Mouse (Mus musculus): Measurements from ENCODE around the gene Ttyh2. TPM values are rescaled to one million over a fixed set of nuclear protein-coding genes. Genes with fewer than 3 reads are reported as not detected.

Ttyh2 gene
- polyA plus RNA-seq, 1 experiment from 2014 or later = 41.1 TPM

GRCm38 (mm10) chr11:114638647-114639290 lies 36.5 kb upstream of the Ttyh2 start:
- ATAC-seq (ENCODE audit: low read depth) (no peak), DNase-seq (ENCODE audit: low spot score) (no peak)
- no peak overlapping the region for H3K9ac ChIP-seq (ENCODE audit: low read depth, low read length)
- peaks cover 9% of the 10 kb centered on the region for H3K27me3 ChIP-seq (replicated peaks; ENCODE audit: control insufficient read depth, insufficient read depth, low read length)
- no peak overlapping the region for H3K27ac ChIP-seq (replicated peaks; ENCODE audit: low read depth, low read length)
- no peak overlapping the region for H3K4me2 ChIP-seq (ENCODE audit: low read depth, low read length)
- H3K4me1 ChIP-seq (ENCODE audit: control insufficient read depth, insufficient read depth, low read length) = peaks cover 6% of the 10 kb centered on the region; the same call in 1 of the 2 replicates
- H3K9me3 ChIP-seq (ENCODE audit: control insufficient read depth, low read length) = no peaks in the 10 kb centered on the region
- 50% methylated on average over 10 of the region's 10 CpGs for WGBS
- H3K4me3 ChIP-seq (ENCODE audit: low read depth, low read length) = no peak overlapping the region
- H3K36me3 ChIP-seq (ENCODE audit: control insufficient read depth, insufficient read depth, low read length) = no peaks in the 10 kb centered on the region

GRCm38 (mm10) chr11:114639681-114640103 lies 35.5 kb upstream of the Ttyh2 start:
- Histone ChIP-seq H3K4me2 (ENCODE audit: low read depth, low read length) (peak overlapping the region; percentile 25; the same call in 1 of the 2 replicates), H3K9ac (ENCODE audit: low read depth, low read length) (0 out of 2 replicates have a peak overlapping the region, but pooled peaks have one; percentile 11)

GRCm38 (mm10) chr11:114640658-114641057 lies 34.6 kb upstream of the Ttyh2 start:
- no peak for ATAC-seq (ENCODE audit: low read depth)
- Histone ChIP-seq H3K36me3 (ENCODE audit: control insufficient read depth, insufficient read depth, low read length) (no peaks in the 10 kb centered on the region), H3K4me1 (ENCODE audit: control insufficient read depth, insufficient read depth, low read length) (peaks cover 6% of the 10 kb centered on the region; the same call in 1 of the 2 replicates), H3K9me3 (ENCODE audit: control insufficient read depth, low read length) (no peaks in the 10 kb centered on the region), H3K27me3 (replicated peaks; ENCODE audit: control insufficient read depth, insufficient read depth, low read length) (peaks cover 9% of the 10 kb centered on the region), H3K4me3 (ENCODE audit: low read depth, low read length) (no peak overlapping the region), H3K27ac (replicated peaks; ENCODE audit: low read depth, low read length) (no peak overlapping the region), H3K4me2 (ENCODE audit: low read depth, low read length) (no peak overlapping the region), H3K9ac (ENCODE audit: low read depth, low read length) (no peak overlapping the region)
- DNase-seq (ENCODE audit: low spot score) = no peak
- 50% methylated on average over 6 of the region's 6 CpGs for WGBS

More at GRCm38 (mm10) chr11:114639681-114640103, 35.5 kb upstream of the Ttyh2 start:
- H3K27ac ChIP-seq (replicated peaks; ENCODE audit: low read depth, low read length) = no peak overlapping the region
- no peak overlapping the region for H3K4me3 ChIP-seq (ENCODE audit: low read depth, low read length)
- ATAC-seq (ENCODE audit: low read depth) = no peak
- no peaks in the 10 kb centered on the region for H3K9me3 ChIP-seq (ENCODE audit: control insufficient read depth, low read length)
- WGBS = 6% methylated on average over 19 of the region's 19 CpGs
- H3K36me3 ChIP-seq (ENCODE audit: control insufficient read depth, insufficient read depth, low read length) = no peaks in the 10 kb centered on the region
- no peak for DNase-seq (ENCODE audit: low spot score)
- peaks cover 6% of the 10 kb centered on the region; the same call in 1 of the 2 replicates for H3K4me1 ChIP-seq (ENCODE audit: control insufficient read depth, insufficient read depth, low read length)
- peaks cover 9% of the 10 kb centered on the region for H3K27me3 ChIP-seq (replicated peaks; ENCODE audit: control insufficient read depth, insufficient read depth, low read length)

- no peak overlapping the region for H3K27ac ChIP-seq (replicated peaks; ENCODE audit: low read depth, low read length)
- ATAC-seq (ENCODE audit: low read depth) = no peak
- no peaks in the 10 kb centered on the region for H3K9me3 ChIP-seq (ENCODE audit: control insufficient read depth, low read length)
- H3K4me1 ChIP-seq (ENCODE audit: control insufficient read depth, insufficient read depth, low read length) = peaks cover 6% of the 10 kb centered on the region; the same call in 1 of the 2 replicates
- peaks cover 9% of the 10 kb centered on the region for H3K27me3 ChIP-seq (replicated peaks; ENCODE audit: control insufficient read depth, insufficient read depth, low read length)
- DNase-seq (ENCODE audit: low spot score) = no peak
- no peak overlapping the region for H3K4me2 ChIP-seq (ENCODE audit: low read depth, low read length)
- H3K36me3 ChIP-seq (ENCODE audit: control insufficient read depth, insufficient read depth, low read length) = no peaks in the 10 kb centered on the region
- 79% methylated on average over 8 of the region's 8 CpGs for WGBS
- no peak overlapping the region for H3K4me3 ChIP-seq (ENCODE audit: low read depth, low read length)
- no peak overlapping the region for H3K9ac ChIP-seq (ENCODE audit: low read depth, low read length)
Observed at GRCm38 (mm10) chr11:114641136-114641535, 34.1 kb upstream of the Ttyh2 start.

GRCm38 (mm10) chr11:114642184-114642583 lies 33.0 kb upstream of the Ttyh2 start:
- Histone ChIP-seq H3K4me2 (ENCODE audit: low read depth, low read length) (no peak overlapping the region), H3K36me3 (ENCODE audit: control insufficient read depth, insufficient read depth, low read length) (no peaks in the 10 kb centered on the region), H3K27ac (replicated peaks; ENCODE audit: low read depth, low read length) (no peak overlapping the region), H3K27me3 (replicated peaks; ENCODE audit: control insufficient read depth, insufficient read depth, low read length) (peaks cover 9% of the 10 kb centered on the region), H3K4me1 (ENCODE audit: control insufficient read depth, insufficient read depth, low read length) (peaks cover 6% of the 10 kb centered on the region; the same call in 1 of the 2 replicates), H3K4me3 (ENCODE audit: low read depth, low read length) (no peak overlapping the region), H3K9ac (ENCODE audit: low read depth, low read length) (no peak overlapping the region), H3K9me3 (ENCODE audit: control insufficient read depth, low read length) (0 out of 2 replicates have a peak, but pooled peaks cover 3% of the 10 kb centered on the region)
- 56% methylated on average over 11 of the region's 12 CpGs for WGBS
- DNase-seq (ENCODE audit: low spot score) (no peak), ATAC-seq (ENCODE audit: low read depth) (no peak)

- ATAC-seq (ENCODE audit: low read depth) (no peak), DNase-seq (ENCODE audit: low spot score) (no peak)
- Histone ChIP-seq H3K27ac (replicated peaks; ENCODE audit: low read depth, low read length) (no peak overlapping the region), H3K4me1 (ENCODE audit: control insufficient read depth, insufficient read depth, low read length) (peaks cover 6% of the 10 kb centered on the region; the same call in 1 of the 2 replicates), H3K9ac (ENCODE audit: low read depth, low read length) (no peak overlapping the region), H3K27me3 (replicated peaks; ENCODE audit: control insufficient read depth, insufficient read depth, low read length) (peaks cover 2% of the 10 kb centered on the region), H3K4me2 (ENCODE audit: low read depth, low read length) (no peak overlapping the region), H3K36me3 (ENCODE audit: control insufficient read depth, insufficient read depth, low read length) (no peaks in the 10 kb centered on the region), H3K9me3 (ENCODE audit: control insufficient read depth, low read length) (0 out of 2 replicates have a peak, but pooled peaks cover 3% of the 10 kb centered on the region), H3K4me3 (ENCODE audit: low read depth, low read length) (no peak overlapping the region)
- WGBS = 70% methylated on average over 11 of the region's 11 CpGs
Observed at GRCm38 (mm10) chr11:114642926-114643325, 32.3 kb upstream of the Ttyh2 start.

- Histone ChIP-seq H3K4me2 (ENCODE audit: low read depth, low read length) (no peak overlapping the region), H3K4me1 (ENCODE audit: control insufficient read depth, insufficient read depth, low read length) (peaks cover 6% of the 10 kb centered on the region; the same call in 1 of the 2 replicates), H3K9ac (ENCODE audit: low read depth, low read length) (no peak overlapping the region), H3K9me3 (ENCODE audit: control insufficient read depth, low read length) (0 out of 2 replicates have a peak, but pooled peaks cover 3% of the 10 kb centered on the region), H3K27ac (replicated peaks; ENCODE audit: low read depth, low read length) (no peak overlapping the region), H3K36me3 (ENCODE audit: control insufficient read depth, insufficient read depth, low read length) (no peaks in the 10 kb centered on the region), H3K4me3 (ENCODE audit: low read depth, low read length) (no peak overlapping the region), H3K27me3 (replicated peaks; ENCODE audit: control insufficient read depth, insufficient read depth, low read length) (no peaks in the 10 kb centered on the region; the same call in 1 of the 2 replicates)
- DNase-seq (ENCODE audit: low spot score) (no peak), ATAC-seq (ENCODE audit: low read depth) (no peak)
- 35% methylated on average over 2 of the region's 2 CpGs for WGBS
Observed at GRCm38 (mm10) chr11:114644122-114644521, 31.1 kb upstream of the Ttyh2 start.

- no peak overlapping the region for H3K27ac ChIP-seq (replicated peaks; ENCODE audit: low read depth, low read length)
- H3K4me3 ChIP-seq (ENCODE audit: low read depth, low read length) = no peak overlapping the region
- H3K36me3 ChIP-seq (ENCODE audit: control insufficient read depth, insufficient read depth, low read length) = no peaks in the 10 kb centered on the region
- DNase-seq (ENCODE audit: low spot score) = no peak
- ATAC-seq (ENCODE audit: low read depth) = no peak
- H3K4me1 ChIP-seq (ENCODE audit: control insufficient read depth, insufficient read depth, low read length) = no peaks in the 10 kb centered on the region
- no peak overlapping the region for H3K9ac ChIP-seq (ENCODE audit: low read depth, low read length)
- H3K4me2 ChIP-seq (ENCODE audit: low read depth, low read length) = no peak overlapping the region
- 73% methylated on average over 4 of the region's 4 CpGs for WGBS
- 0 out of 2 replicates have a peak, but pooled peaks cover 3% of the 10 kb centered on the region for H3K9me3 ChIP-seq (ENCODE audit: control insufficient read depth, low read length)
- no peaks in the 10 kb centered on the region for H3K27me3 ChIP-seq (replicated peaks; ENCODE audit: control insufficient read depth, insufficient read depth, low read length)
Observed at GRCm38 (mm10) chr11:114649510-114649909, 25.7 kb upstream of the Ttyh2 start.

- WGBS = 4% methylated on average over 16 of the region's 16 CpGs
- Histone ChIP-seq H3K9ac (ENCODE audit: low read depth, low read length) (no peak overlapping the region), H3K27me3 (replicated peaks; ENCODE audit: control insufficient read depth, insufficient read depth, low read length) (no peaks in the 10 kb centered on the region), H3K4me1 (ENCODE audit: control insufficient read depth, insufficient read depth, low read length) (no peaks in the 10 kb centered on the region), H3K27ac (replicated peaks; ENCODE audit: low read depth, low read length) (no peak overlapping the region), H3K36me3 (ENCODE audit: control insufficient read depth, insufficient read depth, low read length) (no peaks in the 10 kb centered on the region), H3K4me3 (ENCODE audit: low read depth, low read length) (no peak overlapping the region), H3K4me2 (ENCODE audit: low read depth, low read length) (no peak overlapping the region), H3K9me3 (ENCODE audit: control insufficient read depth, low read length) (no peaks in the 10 kb centered on the region)
- peak; percentile 66 for DNase-seq (ENCODE audit: low spot score)
- no peak for ATAC-seq (ENCODE audit: low read depth)
Observed at GRCm38 (mm10) chr11:114652531-114652930, 22.7 kb upstream of the Ttyh2 start.

Data from embryonic facial prominence, embryonic 14.5 days (tissue).